Mouse (Mus musculus) embryonic facial prominence, embryonic 11.5 days (tissue): ENCODE results near the gene Phc3. TPM values are rescaled to one million over a fixed set of nuclear protein-coding genes. Genes with fewer than 3 reads are reported as not detected.
"Not testable (repeated sequence)": the region's sequence is repeated elsewhere in the genome, so short reads cannot be mapped to it uniquely, and the experiment has no call there.

Experiments
- ATAC-seq: fragments of 200-750 bp; cut with Nextera tagmentation; replicated peaks from 2 replicates; pipeline ENCODE4 v1.8.0; 2017; ENCODE audit warnings: low read depth; ENCODE audit not compliant: insufficient number of reproducible peaks, low FRiP score, low TSS enrichment
- DNase-seq: peaks from one replicate; pipeline ENCODE4 v3.0.0-alpha.2; 2015; ENCODE audit warnings: low spot score
- H3K27ac ChIP-seq: fragments of 300-500 bp; sonication (generic); replicated peaks from 2 replicates; pipeline ENCODE4 v1.5.1; 2014; ENCODE audit warnings: mild to moderate bottlenecking, low read depth, low read length, control low read depth
- H3K27me3 ChIP-seq: fragments of 300-500 bp; sonication (generic); 2 replicates; pipeline ENCODE4 v1.6.1; 2014; ENCODE audit warnings: mild to moderate bottlenecking, low read length, moderate library complexity, mixed read lengths; ENCODE audit not compliant: control insufficient read depth, insufficient read depth
- H3K36me3 ChIP-seq: fragments of 300-500 bp; sonication (generic); replicated peaks from 2 replicates; pipeline ENCODE4 v1.6.1; 2014; ENCODE audit warnings: low read depth, mild to moderate bottlenecking, low read length, moderate library complexity, mixed read lengths; ENCODE audit not compliant: control insufficient read depth, insufficient read depth
- H3K4me1 ChIP-seq: fragments of 300-500 bp; sonication (generic); 2 replicates; pipeline ENCODE4 v1.6.1; 2014; ENCODE audit warnings: low read length, mixed read lengths; ENCODE audit not compliant: control insufficient read depth, insufficient read depth
- H3K4me2 ChIP-seq: fragments of 300-500 bp; sonication (generic); 2 replicates; pipeline ENCODE4 v1.6.1; 2014; ENCODE audit warnings: low read depth, mild to moderate bottlenecking, control low read depth, low read length, moderate library complexity
- H3K4me3 ChIP-seq: fragments of 300-500 bp; sonication (generic); 2 replicates; pipeline ENCODE4 v1.5.1; 2014; ENCODE audit warnings: low read depth, low read length, control low read depth
- H3K9ac ChIP-seq: fragments of 300-500 bp; sonication (generic); replicated peaks from 2 replicates; pipeline ENCODE4 v1.6.1; 2014; ENCODE audit warnings: mild to moderate bottlenecking, control low read depth, low read length
- H3K9me3 ChIP-seq: fragments of 300-500 bp; sonication (generic); replicated peaks from 2 replicates; pipeline ENCODE4 v1.6.1; 2016; ENCODE audit warnings: mild to moderate bottlenecking, low read length, inconsistent platforms, mixed read lengths; ENCODE audit not compliant: control insufficient read depth
- WGBS: fragments of 180-500 bp; shearing (Covaris S2); extraction: QIAGEN DNeasy Blood & Tissue Kit; methylation state at CpG from one replicate; pipeline ENCODE4 v1.1.7; 2014; 5-methylcytosine and 5-hydroxymethylcytosine counted together
- polyA plus RNA-seq: library from polyadenylated mRNA; unstranded; fragments of >200 nt; fragmentation: Nextera tagmentation; extraction: Ambion mirVana; gene quantifications from 2 replicates; pipeline ENCODE4 v1.2.1, GENCODE M21; 2014

Phc3 gene
- polyA plus RNA-seq, 1 experiment from 2014 or later = 4.4 TPM

DNA sequence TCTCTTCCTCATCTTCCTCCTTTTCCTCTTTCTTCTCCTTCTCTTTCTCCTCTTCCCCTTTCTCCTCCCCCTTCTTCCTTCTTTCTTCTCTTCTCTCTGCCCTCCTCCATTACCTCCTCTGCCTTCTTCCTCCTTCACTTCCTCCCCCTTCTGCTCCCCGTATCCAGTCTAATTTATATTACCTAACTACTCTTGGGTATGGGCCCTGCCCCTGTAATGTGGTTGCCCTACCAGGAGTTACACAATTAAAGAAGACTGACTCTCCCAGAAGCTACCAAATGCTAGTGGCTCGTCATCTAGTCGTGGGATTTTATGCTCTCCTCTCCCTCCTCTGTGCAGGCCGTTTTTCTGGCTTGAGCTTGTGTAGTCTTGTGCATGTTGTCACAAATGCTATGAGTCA is 108.5 kb downstream of the Phc3 start:
- no peak overlapping the region for H3K27ac ChIP-seq
- DNase-seq = no peak
- H3K4me1 ChIP-seq = no peaks in the 10 kb centered on the region
- no peaks in the 10 kb centered on the region for H3K36me3 ChIP-seq
- WGBS = 79% methylated on average over 4 of the region's 4 CpGs
- no peak for ATAC-seq
- no peak overlapping the region for H3K4me3 ChIP-seq
- peaks cover 7% of the 10 kb centered on the region for H3K27me3 ChIP-seq
- no peaks in the 10 kb centered on the region for H3K9me3 ChIP-seq
- H3K4me2 ChIP-seq = no peak overlapping the region
- no peak overlapping the region for H3K9ac ChIP-seq

DNA sequence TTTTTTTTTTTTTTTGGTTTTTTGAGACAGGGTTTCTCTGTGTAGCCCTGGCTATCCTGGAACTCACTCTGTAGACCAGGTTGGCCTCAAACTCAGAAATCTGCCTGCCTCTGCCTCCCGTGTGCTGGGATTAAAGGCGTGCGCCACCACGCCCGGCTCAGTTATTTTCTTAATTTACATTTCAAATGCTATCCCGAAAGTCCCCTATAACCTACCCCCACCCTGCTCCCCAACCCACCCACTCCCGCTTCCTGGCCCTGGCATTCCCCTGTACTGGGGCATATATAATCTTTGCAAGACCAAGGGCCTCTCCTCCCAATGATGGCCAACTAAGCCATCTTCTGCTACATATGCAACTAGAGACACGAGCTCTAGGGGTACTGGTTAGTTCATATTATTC is 109.6 kb downstream of the Phc3 start:
- H3K9me3 ChIP-seq, H3K4me3 ChIP-seq, DNase-seq, H3K27ac ChIP-seq, ATAC-seq, H3K36me3 ChIP-seq, H3K4me2 ChIP-seq, H3K9ac ChIP-seq, H3K4me1 ChIP-seq, H3K27me3 ChIP-seq: not testable (repeated sequence)
- 88% methylated on average over 8 of the region's 8 CpGs for WGBS

GRCm38 (mm10) chr3:30855604-30856458 is 113.4 kb downstream of the Phc3 start, which contains the start of gene Gpr160:
Gene Gpr160 (plus strand): TSS chr3:30855950.
- H3K9ac ChIP-seq = peak within 1 kb of the TSS; percentile 48
- no peaks in the 10 kb centered on the region for H3K4me1 ChIP-seq
- peak within 1 kb of the TSS; percentile 56 for H3K4me3 ChIP-seq
- H3K36me3 ChIP-seq = no peaks in the 10 kb centered on the region
- DNase-seq = peak; percentile 59
- no peaks in the 10 kb centered on the region for H3K9me3 ChIP-seq
- peak within 1 kb of the TSS; percentile 92 for H3K4me2 ChIP-seq
- no peak within 1 kb of the TSS for H3K27ac ChIP-seq
- peak; percentile 81 for ATAC-seq
- WGBS = under 1% methylated on average over 73 of the region's 75 CpGs
- peaks cover 10% of the 10 kb centered on the region for H3K27me3 ChIP-seq

GRCm38 (mm10) chr3:30853596-30853995 is 115.6 kb downstream of the Phc3 start:
- ATAC-seq = no peak
- Histone ChIP-seq H3K4me2 (no peak overlapping the region), H3K27ac (no peak overlapping the region), H3K4me1 (no peaks in the 10 kb centered on the region), H3K4me3 (no peak overlapping the region), H3K27me3 (peaks cover 10% of the 10 kb centered on the region), H3K9ac (no peak overlapping the region), H3K9me3 (no peaks in the 10 kb centered on the region), H3K36me3 (no peaks in the 10 kb centered on the region)
- WGBS = 96% methylated on average over 5 of the region's 5 CpGs
- no peak for DNase-seq

GRCm38 (mm10) chr3:30851422-30851821 is 117.8 kb downstream of the Phc3 start:
- H3K9ac ChIP-seq = no peak overlapping the region
- H3K9me3 ChIP-seq = no peaks in the 10 kb centered on the region
- no peak overlapping the region for H3K27ac ChIP-seq
- WGBS = 73% methylated on average over 6 of the region's 6 CpGs
- DNase-seq (no peak), ATAC-seq (no peak)
- H3K36me3 ChIP-seq = no peaks in the 10 kb centered on the region
- H3K4me1 ChIP-seq = no peaks in the 10 kb centered on the region
- H3K4me2 ChIP-seq = no peak overlapping the region
- H3K4me3 ChIP-seq = no peak overlapping the region
- peaks cover 10% of the 10 kb centered on the region for H3K27me3 ChIP-seq

Other genes starting within 250 kb of the Phc3 start
- not detected in 2 replicates for gene Samd7, start 223.1 kb downstream of the Phc3 start, polyA plus RNA-seq
- gene Sec62, start 176.5 kb downstream of the Phc3 start, polyA plus RNA-seq = 64.7 and 68.2 TPM in 2 replicates
- gene Gpr160, start 113.5 kb downstream of the Phc3 start, polyA plus RNA-seq = 1.7 and 3.2 TPM in 2 replicates
- 51.4 and 57.1 TPM in 2 replicates for gene Prkci, start 26.3 kb upstream of the Phc3 start, polyA plus RNA-seq
- gene Skil, start 125.6 kb upstream of the Phc3 start, polyA plus RNA-seq = 34.8 and 37.7 TPM in 2 replicates
- gene Cldn11, start 180.5 kb upstream of the Phc3 start, polyA plus RNA-seq = 28.3 and 36.7 TPM in 2 replicates